Mouse (Mus musculus) G1E (cell line): ENCODE data around the gene Thrap3.

ENCODE experiments used
- CTCF ChIP-seq: IDR thresholded peaks from 2 replicates; pipeline ENCODE4 v1.5.1; 2012; ENCODE audit warnings: low read depth, low read length, inconsistent platforms, mixed read lengths
- POLR2AphosphoS5 ChIP-seq: IDR thresholded peaks from 2 replicates; pipeline ENCODE4 v1.6.1; 2012; ENCODE audit warnings: low read depth, low read length, inconsistent platforms; ENCODE audit not compliant: insufficient replicate concordance

- TF ChIP-seq POLR2AphosphoS5 (no peak), CTCF (no peak)
Measured at GRCm38 (mm10) chr4:126242510-126242909, 40.0 kb upstream of the Thrap3 start.
